Mouse (Mus musculus) G1E-ER4 (cell line): ENCODE measurements at regions not wholly inside any gene's neighbourhood (a gene's known extent, or its start where the extent isn't known, plus 50 kb on each side); places are given as distances from the start of the nearest gene placed in this dataset.

Source experiments
- GATA1 ChIP-seq: IDR thresholded peaks from one replicate; pipeline ENCODE4 v1.8.0; 2012; ENCODE audit warnings: low read length, inconsistent platforms

DNA sequence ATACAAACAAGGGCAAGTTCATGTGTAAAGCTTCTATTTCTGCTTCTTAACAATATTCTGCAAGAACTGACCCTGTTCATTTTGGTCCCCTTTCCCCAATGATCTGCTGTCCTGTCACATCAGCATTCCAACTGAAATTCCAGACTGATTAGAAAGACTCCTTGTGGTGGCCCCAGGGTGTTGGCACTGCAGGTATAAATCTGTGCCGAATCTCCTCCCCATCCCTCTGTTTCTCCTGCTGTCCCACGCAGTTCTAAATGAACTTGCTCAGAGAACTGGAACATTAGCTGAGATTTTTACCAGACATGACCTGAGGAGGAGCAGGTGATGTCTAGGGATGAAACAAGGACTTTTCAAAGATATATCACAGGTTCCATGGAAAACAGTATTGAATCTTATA is 467.7 kb downstream of the Pdha2 start:
- TF ChIP-seq GATA1: no peak

DNA sequence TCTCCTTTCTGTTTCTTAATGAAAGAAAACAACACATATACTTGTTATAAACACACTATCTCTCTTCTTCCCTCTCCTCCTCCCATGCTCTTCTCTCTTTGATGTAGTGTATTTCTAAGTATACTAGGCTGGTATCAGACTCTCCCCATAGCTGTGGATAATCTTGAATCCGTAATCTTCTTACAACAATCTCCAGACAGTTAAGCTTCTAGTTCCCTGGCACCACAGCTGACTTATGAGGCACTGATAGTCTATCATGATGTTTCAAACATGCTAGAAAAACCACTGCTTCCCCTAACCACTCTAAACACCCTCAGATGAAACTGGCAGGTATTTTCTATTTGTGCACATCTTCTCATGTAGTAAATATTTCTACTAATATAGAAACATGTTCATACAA is 471.7 kb downstream of the Pdha2 start:
- no peak for TF ChIP-seq GATA1

- no peak for TF ChIP-seq GATA1
Observed at GRCm38 (mm10) chr3:140738654-140739369, 473.3 kb downstream of the Pdha2 start.

GRCm38 (mm10) chr3:140716896-140717295 is 495.3 kb downstream of the Pdha2 start:
- no peak for TF ChIP-seq GATA1

GRCm38 (mm10) chr3:140707591-140708131 is 504.5 kb downstream of the Pdha2 start:
- no peak for TF ChIP-seq GATA1

DNA sequence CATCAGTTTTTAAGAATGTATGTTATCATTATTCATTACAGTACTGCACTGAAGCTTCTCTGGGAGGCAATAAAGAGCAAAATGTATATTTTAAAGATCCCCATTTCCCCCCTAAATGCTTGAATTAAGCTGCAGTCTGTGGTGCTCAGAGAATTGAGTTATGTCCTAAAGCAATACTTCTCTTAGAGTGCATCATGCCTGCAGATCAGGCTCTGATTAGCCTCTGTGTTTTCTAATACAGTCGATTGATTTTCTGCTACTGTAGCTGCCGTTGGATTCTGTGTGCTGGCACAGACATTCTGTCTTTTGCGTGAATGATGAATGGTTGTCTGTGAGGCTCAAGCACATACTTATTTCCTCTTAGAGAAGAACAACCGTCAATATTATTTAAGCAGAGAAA is 505.4 kb downstream of the Pdha2 start:
- TF ChIP-seq GATA1: no peak

GRCm38 (mm10) chr3:140705536-140705935 is 506.6 kb downstream of the Pdha2 start:
- no peak for TF ChIP-seq GATA1

DNA sequence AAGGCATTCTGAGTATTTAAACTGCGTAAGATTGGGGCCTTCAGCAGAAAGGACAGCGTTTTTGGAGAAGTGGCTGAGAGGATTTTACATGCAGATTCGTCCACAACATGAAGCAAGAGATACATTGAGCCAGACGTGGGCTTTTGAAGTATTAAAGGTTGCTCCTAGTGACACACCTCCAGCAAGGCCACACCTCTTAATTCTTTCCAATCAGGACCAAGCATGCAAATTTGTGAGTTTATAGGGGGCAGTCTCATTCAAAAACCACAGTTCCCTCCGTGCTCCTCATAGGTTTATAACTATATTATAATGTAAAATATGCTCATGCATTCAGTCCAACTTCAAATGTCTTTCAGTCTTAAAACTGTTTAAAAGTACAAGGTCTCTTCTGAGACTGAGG is 509.2 kb downstream of the Pdha2 start:
- TF ChIP-seq GATA1: no peak

GRCm38 (mm10) chr3:140702271-140702681 is 509.9 kb downstream of the Pdha2 start:
- no peak for TF ChIP-seq GATA1

GRCm38 (mm10) chr3:140697295-140697694 is 514.9 kb downstream of the Pdha2 start:
- TF ChIP-seq GATA1: no peak

DNA sequence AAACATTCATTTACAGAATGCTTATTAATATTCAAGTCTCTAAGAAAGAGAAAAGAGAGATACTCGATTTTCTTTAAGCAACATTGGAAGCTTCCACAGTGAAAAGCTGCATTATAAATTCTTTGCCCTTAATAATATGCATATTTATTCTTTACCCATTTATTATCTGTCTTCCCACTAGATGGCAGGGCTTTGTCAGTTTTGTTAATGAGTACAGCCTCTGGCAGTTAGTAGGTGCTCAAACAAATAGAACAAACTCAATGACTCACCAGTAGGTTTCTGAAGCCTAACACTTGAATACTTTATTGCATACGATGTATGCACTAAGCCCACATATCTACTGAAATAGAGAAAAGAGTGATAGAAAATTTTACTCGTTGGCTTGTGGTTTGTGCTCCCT is 529.4 kb downstream of the Pdha2 start:
- no peak for TF ChIP-seq GATA1

DNA sequence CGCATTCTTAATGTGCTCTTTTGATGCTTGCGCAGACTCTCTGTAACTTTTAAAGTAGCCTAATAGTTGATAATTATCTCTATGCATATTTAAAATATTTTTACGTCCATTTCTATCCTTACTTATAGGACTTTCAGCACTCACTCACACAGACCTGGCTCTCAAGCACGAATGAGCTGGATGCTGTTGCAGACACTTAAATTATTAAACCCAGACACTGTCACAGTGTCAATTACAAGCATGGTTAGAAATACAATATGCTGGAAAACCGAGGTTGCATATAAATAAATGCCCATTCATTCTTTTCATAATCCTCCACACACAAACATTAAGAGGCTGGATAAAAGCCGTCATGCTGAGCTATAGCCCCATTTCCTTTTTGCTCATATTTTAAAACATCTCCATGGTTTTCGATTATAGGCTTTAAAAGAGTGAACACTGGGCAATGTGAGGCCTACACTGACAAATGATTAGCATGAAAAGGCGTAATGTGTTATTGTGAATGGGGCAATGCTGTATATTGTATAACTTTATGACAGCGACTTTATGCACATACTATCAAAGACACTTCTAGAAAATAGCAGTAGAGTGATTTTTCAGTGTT is 566.3 kb downstream of the Pdha2 start:
- TF ChIP-seq GATA1: no peak

DNA sequence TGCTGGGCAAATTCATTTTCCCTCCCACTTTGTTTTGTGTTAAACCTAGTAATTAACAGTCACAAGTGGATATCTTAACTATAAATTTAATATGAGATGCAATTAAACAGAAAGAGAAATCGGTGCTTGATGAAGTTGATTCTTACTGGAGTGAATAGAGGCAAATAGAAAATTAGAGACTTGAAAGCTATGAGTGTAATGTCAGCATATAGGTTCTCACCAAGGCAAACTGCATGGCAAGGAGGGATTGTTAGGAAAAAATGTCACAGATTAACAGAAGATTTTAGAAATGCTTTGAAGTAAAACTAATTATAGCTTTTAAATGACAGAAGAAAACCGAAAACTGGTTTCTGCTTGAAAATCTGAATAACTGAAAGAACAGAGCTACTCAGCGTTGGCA is 592.3 kb downstream of the Pdha2 start:
- TF ChIP-seq GATA1: no peak
